Mouse (Mus musculus) lung, postnatal 14 days (tissue): ENCODE results near the gene Gtpbp8.

Experiments
- DNase-seq: peaks from one replicate; pipeline ENCODE4 v3.0.0; 2021

Gene Gtpbp8

GRCm38 (mm10) chr16:44745866-44746562 is at the start of gene Gtpbp8:
Gene Gtpbp8, minus strand, starts transcription at chr16:44746363.
- peak; percentile 83 for DNase-seq

DNA sequence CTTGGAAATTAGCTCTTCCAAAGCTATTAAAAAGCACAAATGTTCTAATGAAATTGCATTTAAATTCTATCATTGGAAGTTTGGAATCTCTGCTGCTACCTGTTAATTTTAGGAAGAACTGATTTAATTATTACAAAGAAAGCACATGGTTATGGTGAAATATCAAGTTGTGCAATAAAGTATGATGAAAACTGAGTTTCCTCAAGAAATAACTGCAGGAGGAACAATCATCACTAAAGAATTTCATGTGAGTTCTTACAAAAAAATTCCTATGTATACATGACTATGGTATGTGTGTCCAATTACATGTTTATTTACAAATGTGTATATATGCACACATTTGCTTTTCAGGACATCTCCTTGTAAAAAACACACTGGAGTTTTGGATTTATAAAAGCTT is 48.3 kb upstream of the Gtpbp8 start:
- DNase-seq = no peak

DNA sequence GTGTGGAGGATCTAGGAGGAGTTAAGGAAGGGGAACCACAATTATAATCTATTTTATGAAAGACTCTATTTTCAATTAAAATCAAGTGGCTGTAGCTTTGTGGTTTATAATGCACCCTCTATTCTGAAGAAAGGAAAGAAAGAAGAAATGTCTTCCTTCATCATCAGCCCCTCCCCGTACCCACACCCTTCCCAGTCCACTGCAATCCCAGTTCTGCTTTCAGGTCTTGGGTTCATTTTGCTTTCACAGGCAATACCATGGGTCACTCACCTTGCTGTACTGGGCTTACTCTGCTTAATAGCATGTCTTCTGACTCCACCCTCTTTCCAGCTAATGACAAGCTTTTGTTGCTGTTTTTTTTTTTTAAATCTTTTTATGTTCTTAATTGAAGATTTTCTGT is 40.8 kb upstream of the Gtpbp8 start:
- DNase-seq = no peak

DNA sequence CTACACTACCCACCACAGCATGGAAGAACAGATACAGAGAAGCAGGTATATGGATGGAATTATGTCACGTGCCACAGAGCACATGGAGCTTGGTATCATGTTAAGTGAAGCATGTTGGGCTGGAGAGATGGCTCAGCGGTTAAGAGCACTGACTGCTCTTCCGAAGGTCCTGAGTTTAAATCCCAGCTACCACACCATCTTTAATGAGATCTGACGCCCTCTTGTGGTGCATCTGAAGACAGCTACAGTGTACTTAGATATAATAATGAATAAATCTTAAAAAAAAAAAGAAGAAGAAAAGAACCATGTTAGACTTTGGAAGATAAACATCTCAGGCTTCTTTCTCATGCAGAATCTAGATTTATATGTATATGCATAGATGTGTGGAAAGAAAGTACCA is 34.6 kb upstream of the Gtpbp8 start:
- DNase-seq = no peak

DNA sequence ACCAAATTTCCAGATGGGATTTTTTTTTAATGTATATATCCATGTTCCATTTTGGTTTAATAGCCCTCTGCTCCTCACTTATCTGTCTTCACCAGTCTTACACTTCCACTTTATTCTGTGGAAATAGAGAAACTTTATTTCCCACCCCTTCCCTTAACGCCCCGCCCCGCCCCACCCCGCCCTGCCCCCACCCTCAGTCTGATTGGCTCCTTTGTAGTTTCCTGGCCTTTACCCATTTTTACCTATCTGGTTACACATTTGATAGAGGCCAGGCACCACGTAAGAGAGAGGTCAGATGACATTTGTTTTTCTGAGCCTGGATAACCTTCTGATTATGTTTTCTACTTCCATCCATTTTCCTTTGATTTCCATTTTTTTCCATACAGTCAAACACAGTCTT is 33.3 kb upstream of the Gtpbp8 start:
- DNase-seq = no peak

- DNase-seq = peak; percentile 36
These were observed 32.5 kb upstream of the Gtpbp8 start for GRCm38 (mm10) chr16:44778538-44779147.

- DNase-seq = no peak
These were observed 28.0 kb upstream of the Gtpbp8 start for GRCm38 (mm10) chr16:44774201-44774600.

GRCm38 (mm10) chr16:44773673-44774072 is 27.5 kb upstream of the Gtpbp8 start:
- no peak for DNase-seq

DNA sequence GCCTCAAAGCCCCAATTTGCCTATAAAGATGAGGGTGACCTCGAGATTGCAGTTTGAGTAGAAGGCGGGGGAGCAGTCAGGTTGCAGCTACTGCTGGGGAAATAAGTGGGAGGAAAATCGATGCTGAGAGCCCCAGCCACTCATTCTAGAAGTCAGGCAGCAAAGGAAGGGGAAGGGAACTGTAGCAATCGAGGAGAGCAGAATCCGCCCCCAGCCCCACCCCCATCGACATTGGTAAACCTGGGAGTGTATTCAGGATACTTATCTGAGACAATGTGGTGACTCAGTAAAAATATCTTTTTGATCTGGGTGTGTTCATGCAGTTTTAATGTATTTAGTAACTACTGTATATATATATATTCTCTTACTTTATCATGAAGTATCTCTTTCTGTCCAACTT is 26.4 kb upstream of the Gtpbp8 start:
- DNase-seq = no peak

DNA sequence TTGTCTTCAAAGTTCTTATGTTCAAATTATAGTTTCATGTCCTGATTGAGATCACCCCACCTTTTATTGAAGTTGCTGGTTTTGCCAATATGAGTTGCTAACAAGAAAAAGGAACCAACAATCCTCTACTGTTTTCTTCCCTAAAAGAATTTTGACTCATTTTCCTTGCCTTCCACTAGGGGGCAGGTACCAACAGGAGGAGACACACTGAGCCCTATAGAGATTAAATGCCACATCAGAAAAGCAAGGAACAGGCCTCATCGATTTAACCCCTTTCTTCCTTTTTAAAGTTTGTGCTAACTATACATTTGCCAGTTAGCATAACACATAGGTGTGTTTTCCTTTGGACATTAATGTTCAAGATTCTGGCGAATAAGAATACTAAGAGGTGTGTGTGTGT is 21.8 kb upstream of the Gtpbp8 start:
- DNase-seq = no peak

- no peak for DNase-seq
These were observed 21.3 kb upstream of the Gtpbp8 start for GRCm38 (mm10) chr16:44767506-44767905.

GRCm38 (mm10) chr16:44766320-44766892 is 20.2 kb upstream of the Gtpbp8 start:
- DNase-seq = no peak

DNA sequence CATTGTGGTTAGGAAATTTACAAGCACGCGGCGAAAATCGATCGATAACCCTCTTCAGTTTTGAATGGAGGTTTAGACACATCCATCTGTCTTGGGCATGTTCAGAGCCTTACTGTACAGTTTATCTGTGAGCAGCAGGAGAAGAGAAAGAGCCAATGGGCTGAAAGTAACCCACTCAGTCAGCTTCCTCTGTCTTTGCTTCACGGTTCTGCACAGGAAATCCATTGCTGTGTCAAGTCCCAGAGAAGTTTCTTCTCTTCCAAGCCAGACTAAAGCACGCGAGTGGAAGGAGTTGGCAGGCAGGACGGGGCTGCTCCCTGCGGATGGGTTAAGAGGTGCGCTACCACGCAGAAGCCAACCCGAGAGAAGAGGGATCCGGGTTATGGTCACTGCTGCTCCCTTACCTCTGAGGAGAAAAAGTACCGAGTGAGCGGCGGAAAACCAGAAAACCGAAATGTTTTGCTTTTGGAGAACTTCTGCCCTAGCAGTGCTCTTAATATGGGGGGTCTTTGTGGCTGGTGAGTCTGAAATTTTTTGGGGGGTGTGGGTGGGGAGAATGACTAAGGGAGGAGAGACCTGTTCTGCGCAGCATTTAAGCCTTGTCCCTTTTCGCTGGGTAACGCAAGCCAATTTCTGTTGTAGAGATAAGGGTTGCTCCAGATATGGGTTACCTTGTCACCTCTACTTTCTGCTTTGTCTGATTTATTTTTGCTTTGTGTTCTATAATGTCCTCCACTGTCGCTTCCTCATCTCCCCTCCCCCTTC is 19.6 kb upstream of the Gtpbp8 start, which contains the start of gene Cd200r1:
Cd200r1 (plus strand) TSS at position 182 of the 765 bp plus-strand sequence.
- DNase-seq = no peak

DNA sequence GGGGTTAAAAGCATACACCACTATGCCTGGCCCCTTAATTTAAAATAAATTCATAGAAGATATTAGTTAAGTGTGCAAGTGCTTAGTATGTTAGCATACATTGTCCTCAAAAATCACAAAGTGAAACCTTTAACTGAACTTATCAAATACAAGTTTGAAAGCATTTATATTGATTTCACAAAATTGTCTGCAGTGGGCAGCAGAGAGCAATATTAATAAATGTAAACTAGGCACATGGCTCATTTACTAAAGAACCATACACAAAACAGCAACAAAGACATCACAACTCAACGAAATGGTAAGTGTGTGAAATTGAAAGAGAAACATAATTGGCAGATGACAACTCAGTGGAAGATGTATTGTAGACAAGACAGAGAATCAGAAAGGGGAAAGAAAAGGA is 15.6 kb upstream of the Gtpbp8 start:
- DNase-seq = no peak

- DNase-seq = no peak
These were observed 11.5 kb upstream of the Gtpbp8 start for GRCm38 (mm10) chr16:44757700-44758099.

GRCm38 (mm10) chr16:44748007-44748406 is 1.8 kb upstream of the Gtpbp8 start:
- DNase-seq = no peak

DNA sequence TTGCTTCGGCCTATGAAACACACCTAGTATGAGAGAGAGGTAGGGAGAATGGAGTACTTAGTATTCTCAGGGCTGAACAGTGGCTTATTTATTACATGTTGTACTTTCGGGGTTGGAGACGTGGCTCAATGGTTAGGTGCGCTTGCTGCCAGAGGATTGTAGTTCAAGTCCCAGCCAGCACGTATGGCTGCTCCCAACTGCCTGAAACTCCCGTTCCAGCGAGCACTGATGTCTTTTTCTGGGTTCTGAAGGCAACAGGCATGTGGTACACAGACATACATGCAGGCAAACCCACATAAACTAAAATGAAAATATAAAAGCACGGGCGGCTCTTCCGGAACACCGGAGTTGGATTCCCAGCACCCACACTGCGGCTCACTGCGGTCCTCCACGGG is 695 bp downstream of the Gtpbp8 start:
- DNase-seq = no peak

DNA sequence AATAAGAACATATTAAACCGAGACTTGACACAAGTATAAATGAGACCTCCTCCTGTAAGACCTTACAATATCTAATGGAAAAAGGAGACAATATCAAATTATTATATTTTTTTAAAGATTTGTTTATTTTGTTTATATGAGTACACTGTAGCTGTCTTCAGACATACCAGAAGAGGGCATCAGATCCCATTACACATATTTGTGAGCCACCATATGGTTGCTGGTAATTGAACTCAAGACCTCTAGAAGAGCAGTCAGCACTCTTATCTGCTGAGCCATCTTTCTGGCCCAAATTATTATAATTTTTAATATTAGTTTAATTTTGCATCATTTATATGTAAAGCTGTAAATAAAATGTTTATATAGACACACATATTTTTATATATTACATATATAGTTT is 3.4 kb downstream of the Gtpbp8 start:
- DNase-seq = no peak

DNA sequence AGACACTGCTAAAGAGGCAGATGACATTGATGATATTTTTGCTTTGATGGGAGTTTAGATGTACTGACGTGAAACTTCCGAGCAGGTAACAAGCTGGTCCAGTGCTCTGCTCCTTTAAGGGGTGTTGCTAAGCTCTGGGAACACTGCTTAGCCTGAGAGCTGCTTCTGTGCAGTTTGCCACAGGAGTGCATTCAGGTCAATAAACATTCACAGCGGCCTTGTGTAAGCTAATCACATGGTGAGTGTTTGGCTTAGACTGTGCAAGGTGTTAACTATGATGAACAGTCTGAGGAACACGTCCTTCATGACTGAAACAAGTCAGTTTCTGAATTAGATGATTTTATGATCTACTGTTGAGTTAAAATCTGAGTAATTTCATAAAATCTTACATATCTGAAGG is 10.0 kb downstream of the Gtpbp8 start:
- no peak for DNase-seq

DNA sequence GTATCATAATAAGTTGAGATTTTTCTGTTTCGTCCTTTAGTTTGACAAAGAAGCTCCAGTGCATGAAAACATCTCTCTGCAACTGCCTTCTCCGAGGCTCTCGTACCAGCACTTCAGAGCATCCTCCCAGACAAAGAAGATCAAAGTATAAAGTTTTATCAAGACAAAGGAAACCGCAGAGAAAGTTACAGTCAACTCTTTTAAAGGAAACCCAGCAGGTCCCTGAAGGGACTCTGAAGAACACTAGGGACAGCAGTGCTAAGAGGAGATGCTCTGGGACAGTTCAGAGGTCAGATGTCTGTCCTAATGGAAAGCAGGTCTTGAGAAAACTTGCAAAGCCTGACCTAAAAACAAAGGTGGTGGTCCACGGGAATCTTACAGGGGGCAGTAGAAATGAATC is 10.5 kb downstream of the Gtpbp8 start:
- DNase-seq = no peak

DNA sequence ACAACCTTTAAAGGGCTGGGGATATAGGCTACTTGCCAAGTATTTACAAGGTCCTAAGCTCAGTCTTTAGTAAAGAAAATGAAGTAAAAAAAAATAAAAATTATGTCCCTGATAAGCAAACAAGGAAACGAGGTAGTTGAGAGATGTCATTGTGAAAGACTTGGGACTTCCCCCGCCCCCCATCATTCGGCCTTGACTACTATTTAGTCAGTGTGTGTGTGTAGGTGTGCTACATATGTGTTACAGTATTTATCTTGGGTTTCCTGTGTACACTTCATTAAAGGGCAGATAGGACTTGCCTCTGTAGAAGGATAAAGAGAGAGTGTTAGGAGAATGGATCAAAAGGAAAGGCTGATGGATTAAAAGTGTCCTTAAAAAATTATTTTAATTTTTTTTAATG is 12.1 kb downstream of the Gtpbp8 start:
- DNase-seq = no peak

GRCm38 (mm10) chr16:44727525-44727924 is 18.6 kb downstream of the Gtpbp8 start:
- DNase-seq = no peak
